8 mouse cellular contexts compared by ENCODE assay signal in genomic region chr3:127705515-127706444, GRCm38 (mm10).
A peak's percentile ranks its signal among the peaks of the same experiment; 100 is the strongest.
DNase-seq lines count a peak whose midpoint lies in the region; ATAC-seq and TF ChIP-seq lines count a peak whose summit lies in the region.

No protein-coding gene starts in this region.

- peak overlapping the region; percentile 51 for H3K4me2 ChIP-seq in lung, embryonic 14.5 days
- peak overlapping the region; percentile 56 for H3K4me2 ChIP-seq in forebrain, embryonic 13.5 days
- H3K4me2 ChIP-seq in liver, embryonic 12.5 days: peak overlapping the region; percentile 20; the same call in 1 of the 2 replicates

- H3K9me3 ChIP-seq in lung, embryonic 14.5 days (ENCODE audit: low read depth, low read length): no peaks in the 10 kb centered on the region
- H3K9me3 ChIP-seq in forebrain, embryonic 13.5 days (replicated peaks): peaks cover 7% of the 10 kb centered on the region
- H3K9me3 ChIP-seq in liver, embryonic 12.5 days (replicated peaks): no peaks in the 10 kb centered on the region

- H3K27ac ChIP-seq in lung, embryonic 14.5 days (ENCODE audit: low read depth): no peak overlapping the region
- H3K27ac ChIP-seq in forebrain, embryonic 13.5 days: peak overlapping the region; percentile 92
- H3K27ac ChIP-seq in liver, embryonic 12.5 days: no peak overlapping the region

- no peak for TF ChIP-seq CTCF in lung, embryonic 14.5 days (IDR thresholded peaks at IDR 0.05; ENCODE audit: low read depth)
- no peak for TF ChIP-seq CTCF in lung, adult 2 months (IDR thresholded peaks at IDR 0.05; ENCODE audit: insufficient read depth, low read length)

- no peak overlapping the region for H3K9ac ChIP-seq in lung, embryonic 14.5 days
- H3K9ac ChIP-seq in forebrain, embryonic 13.5 days: 0 out of 2 replicates have a peak overlapping the region, but pooled peaks have one; percentile 23
- no peak overlapping the region for H3K9ac ChIP-seq in liver, embryonic 12.5 days

- no peak for TF ChIP-seq POLR2A in lung, adult 2 months (IDR thresholded peaks at IDR 0.05; ENCODE audit: borderline replicate concordance, extremely low read depth, low read depth, low read length)

- peak overlapping the region; percentile 11 for H3K4me3 ChIP-seq in lung, embryonic 14.5 days (ENCODE audit: low read depth, low read length)
- H3K4me3 ChIP-seq in lung, adult 2 months (replicated peaks; ENCODE audit: extremely low read depth, low read depth, low read length): no peak overlapping the region
- H3K4me3 ChIP-seq in forebrain, embryonic 13.5 days: peak overlapping the region; percentile 26
- no peak overlapping the region for H3K4me3 ChIP-seq in liver, embryonic 12.5 days

- DNase-seq in lung, embryonic 14.5 days: peak; percentile 79
- DNase-seq in lung, adult 2 months: no peak
- DNase-seq in layer of hippocampus, adult 11-12 months (ENCODE audit: low spot score): peak; percentile 28
- peak; percentile 7 to 20 for DNase-seq in right cerebral cortex, postnatal 36 days (ENCODE audit: low spot score in 2 of 2)
- DNase-seq in cerebellum, adult 9-10 months: no peak

- peak; percentile 81 for ATAC-seq in lung, embryonic 14.5 days (ENCODE audit: insufficient read depth)
- ATAC-seq in forebrain, embryonic 13.5 days: peak; percentile 88
- no peak for ATAC-seq in liver, embryonic 12.5 days
- no peak for ATAC-seq in erythroid progenitor cell, adult 5-6 weeks (replicated peaks; ENCODE audit: low FRiP score, poor library complexity, severe bottlenecking)

- H3K27me3 ChIP-seq in lung, embryonic 14.5 days (ENCODE audit: insufficient read depth, low read length): no peaks in the 10 kb centered on the region
- peaks cover 61% of the 10 kb centered on the region for H3K27me3 ChIP-seq in forebrain, embryonic 13.5 days
- H3K27me3 ChIP-seq in liver, embryonic 12.5 days (replicated peaks): peaks cover 20% of the 10 kb centered on the region; the same call in 1 of the 2 replicates

- no peaks in the 10 kb centered on the region for H3K4me1 ChIP-seq in lung, embryonic 14.5 days (ENCODE audit: insufficient read depth)
- H3K4me1 ChIP-seq in lung, adult 2 months (ENCODE audit: control insufficient read depth, insufficient read depth, low read length): no peaks in the 10 kb centered on the region
- peaks cover 41% of the 10 kb centered on the region for H3K4me1 ChIP-seq in forebrain, embryonic 13.5 days
- no peaks in the 10 kb centered on the region for H3K4me1 ChIP-seq in liver, embryonic 12.5 days

- H3K36me3 ChIP-seq in lung, embryonic 14.5 days (ENCODE audit: insufficient read depth): no peaks in the 10 kb centered on the region
- no peaks in the 10 kb centered on the region for H3K36me3 ChIP-seq in forebrain, embryonic 13.5 days (ENCODE audit: poor library complexity, severe bottlenecking)
- H3K36me3 ChIP-seq in liver, embryonic 12.5 days: no peaks in the 10 kb centered on the region

- 12% methylated on average over 30 of the region's 30 CpGs for whole genome bisulfite sequencing in lung, embryonic 14.5 days
- WGBS in lung, adult 2 months: 18% methylated on average over 30 of the region's 30 CpGs
- WGBS in forebrain, embryonic 13.5 days: under 1% methylated on average over 30 of the region's 30 CpGs
- 31% methylated on average over 30 of the region's 30 CpGs for WGBS in liver, embryonic 12.5 days (ENCODE audit: insufficient replicate concordance)

Comparison
In these comparisons a context has a peak if more than half of its experiments do, and no peak if none do; other contexts are left out.
1. DNase-seq: peak in lung, embryonic 14.5 days (single experiment), layer of hippocampus, adult 11-12 months (single experiment) and right cerebral cortex, postnatal 36 days (2 of 2); none in lung, adult 2 months (single experiment) and cerebellum, adult 9-10 months (single experiment).
2. H3K4me3 ChIP-seq: peak in lung, embryonic 14.5 days (single experiment) and forebrain, embryonic 13.5 days (single experiment); none in lung, adult 2 months (single experiment) and liver, embryonic 12.5 days (single experiment).
3. ATAC-seq: peak in lung, embryonic 14.5 days (single experiment) and forebrain, embryonic 13.5 days (single experiment); none in liver, embryonic 12.5 days (single experiment) and erythroid progenitor cell, adult 5-6 weeks (single experiment).
4. Peak in every context shown above with its lines, with median percentiles within 50 percentile points of each other: H3K4me2 ChIP-seq.